Mouse (Mus musculus) stomach, embryonic 16.5 days (tissue): ENCODE data around the gene Tspear. TPM values are rescaled to one million over a fixed set of nuclear protein-coding genes. Genes with fewer than 3 reads are reported as not detected.

Experiments
- ATAC-seq: fragments of 200-750 bp; cut with Nextera tagmentation; 2 replicates; pipeline ENCODE4 v1.8.0; 2017; ENCODE audit warnings: moderate number of reproducible peaks, moderate TSS enrichment; ENCODE audit not compliant: insufficient read depth, low FRiP score
- H3K27ac ChIP-seq: fragments of 300-500 bp; sonication (generic); 2 replicates; pipeline ENCODE4 v1.5.1; 2014; ENCODE audit warnings: low read length
- H3K27me3 ChIP-seq: fragments of 300-500 bp; sonication (generic); 2 replicates; pipeline ENCODE4 v1.6.1; 2014; ENCODE audit warnings: low read length, control low read depth, mixed read lengths; ENCODE audit not compliant: control insufficient read depth, insufficient read depth
- H3K36me3 ChIP-seq: fragments of 300-500 bp; sonication (generic); 2 replicates; pipeline ENCODE4 v1.6.1; 2014; ENCODE audit warnings: low read length; ENCODE audit not compliant: control insufficient read depth, insufficient read depth
- H3K4me1 ChIP-seq: fragments of 300-500 bp; sonication (generic); 2 replicates; pipeline ENCODE4 v1.6.1; 2014; ENCODE audit warnings: low read length, control low read depth, mixed read lengths; ENCODE audit not compliant: control insufficient read depth, insufficient read depth
- H3K4me2 ChIP-seq: fragments of 300-500 bp; sonication (generic); 2 replicates; pipeline ENCODE4 v1.6.1; 2014; ENCODE audit warnings: low read depth, low read length, mixed read lengths
- H3K4me3 ChIP-seq: fragments of 300-500 bp; sonication (generic); replicated peaks from 2 replicates; pipeline ENCODE4 v1.5.1; 2014; ENCODE audit warnings: mild to moderate bottlenecking, low read length
- H3K9ac ChIP-seq: fragments of 300-500 bp; sonication (generic); 2 replicates; pipeline ENCODE4 v1.6.1; 2014; ENCODE audit warnings: low read length
- H3K9me3 ChIP-seq: fragments of 300-500 bp; sonication (generic); replicated peaks from 2 replicates; pipeline ENCODE4 v1.6.1; 2016; ENCODE audit warnings: low read length, control low read depth; ENCODE audit not compliant: control insufficient read depth
- WGBS: fragments of 180-500 bp; shearing (Covaris S2); extraction: QIAGEN DNeasy Blood & Tissue Kit; methylation state at CpG from one replicate; pipeline ENCODE4 v1.1.7; 2014; 5-methylcytosine and 5-hydroxymethylcytosine counted together
- polyA plus RNA-seq: library from polyadenylated mRNA; unstranded; fragments of >200 nt; fragmentation: Nextera tagmentation; extraction: Ambion mirVana; gene quantifications from 2 replicates; pipeline ENCODE4 v1.2.1, GENCODE M21; 2015

Tspear gene
- polyA plus RNA-seq, 1 experiment from 2014 or later = 0.96 TPM

- Histone ChIP-seq H3K27me3 (no peaks in the 10 kb centered on the region), H3K9me3 (no peaks in the 10 kb centered on the region), H3K27ac (no peak overlapping the region), H3K4me2 (0 out of 2 replicates have a peak overlapping the region, but pooled peaks have one; percentile 15), H3K4me3 (no peak overlapping the region), H3K36me3 (no peaks in the 10 kb centered on the region), H3K9ac (no peak overlapping the region), H3K4me1 (no peaks in the 10 kb centered on the region)
- 40% methylated on average over 43 of the region's 43 CpGs for WGBS
- no peak for ATAC-seq
Observed at GRCm38 (mm10) chr10:77663949-77664665, 22.3 kb upstream of the Tspear start.

GRCm38 (mm10) chr10:77666342-77666741 lies 20.0 kb upstream of the Tspear start:
- H3K4me1 ChIP-seq = no peaks in the 10 kb centered on the region
- peak; percentile 27; the same call in 1 of the 2 replicates for ATAC-seq
- H3K9me3 ChIP-seq = no peaks in the 10 kb centered on the region
- no peaks in the 10 kb centered on the region for H3K27me3 ChIP-seq
- H3K9ac ChIP-seq = no peak overlapping the region
- H3K4me3 ChIP-seq = no peak overlapping the region
- 59% methylated on average over 8 of the region's 8 CpGs for WGBS
- no peak overlapping the region for H3K27ac ChIP-seq
- no peaks in the 10 kb centered on the region for H3K36me3 ChIP-seq
- H3K4me2 ChIP-seq = no peak overlapping the region

- Histone ChIP-seq H3K4me1 (no peaks in the 10 kb centered on the region), H3K27me3 (no peaks in the 10 kb centered on the region), H3K27ac (no peak overlapping the region), H3K9ac (no peak overlapping the region), H3K4me2 (no peak overlapping the region), H3K4me3 (no peak overlapping the region), H3K36me3 (no peaks in the 10 kb centered on the region), H3K9me3 (no peaks in the 10 kb centered on the region)
- WGBS = 70% methylated on average over 4 of the region's 4 CpGs
- no peak for ATAC-seq
Observed at GRCm38 (mm10) chr10:77667402-77667801, 19.0 kb upstream of the Tspear start.

- Histone ChIP-seq H3K9ac (no peak overlapping the region), H3K4me2 (no peak overlapping the region), H3K4me1 (no peaks in the 10 kb centered on the region), H3K4me3 (no peak overlapping the region), H3K36me3 (no peaks in the 10 kb centered on the region), H3K27me3 (no peaks in the 10 kb centered on the region), H3K27ac (no peak overlapping the region), H3K9me3 (no peaks in the 10 kb centered on the region)
- no peak for ATAC-seq
- 71% methylated on average over 4 of the region's 4 CpGs for WGBS
Observed at GRCm38 (mm10) chr10:77670710-77671109, 15.7 kb upstream of the Tspear start.

GRCm38 (mm10) chr10:77671519-77671918 lies 14.8 kb upstream of the Tspear start:
- Histone ChIP-seq H3K4me3 (no peak overlapping the region), H3K9me3 (no peaks in the 10 kb centered on the region), H3K9ac (no peak overlapping the region), H3K4me1 (no peaks in the 10 kb centered on the region), H3K27ac (no peak overlapping the region), H3K36me3 (no peaks in the 10 kb centered on the region), H3K4me2 (no peak overlapping the region), H3K27me3 (peaks cover 7% of the 10 kb centered on the region; the same call in 1 of the 2 replicates)
- no peak for ATAC-seq
- WGBS = 28% methylated on average over 4 of the region's 4 CpGs

GRCm38 (mm10) chr10:77673765-77674164 lies 12.6 kb upstream of the Tspear start:
- Histone ChIP-seq H3K27ac (no peak overlapping the region), H3K9me3 (no peaks in the 10 kb centered on the region), H3K9ac (no peak overlapping the region), H3K4me1 (0 out of 2 replicates have a peak, but pooled peaks cover 9% of the 10 kb centered on the region), H3K36me3 (no peaks in the 10 kb centered on the region), H3K27me3 (peaks cover 28% of the 10 kb centered on the region), H3K4me2 (no peak overlapping the region), H3K4me3 (no peak overlapping the region)
- 61% methylated on average over 13 of the region's 13 CpGs for WGBS
- ATAC-seq = no peak

- Histone ChIP-seq H3K9ac (peak overlapping the region; percentile 42; the same call in 1 of the 2 replicates), H3K27me3 (peaks cover 32% of the 10 kb centered on the region), H3K4me2 (peak overlapping the region; percentile 55), H3K4me3 (peak overlapping the region; percentile 37), H3K4me1 (0 out of 2 replicates have a peak, but pooled peaks cover 9% of the 10 kb centered on the region), H3K9me3 (no peaks in the 10 kb centered on the region), H3K27ac (no peak overlapping the region), H3K36me3 (no peaks in the 10 kb centered on the region)
- WGBS = under 1% methylated on average over 35 of the region's 35 CpGs
- ATAC-seq = no peak
Observed at GRCm38 (mm10) chr10:77677562-77677961, 8.8 kb upstream of the Tspear start.

GRCm38 (mm10) chr10:77682994-77683393 lies 3.4 kb upstream of the Tspear start:
- H3K9me3 ChIP-seq = no peaks in the 10 kb centered on the region
- ATAC-seq = no peak
- H3K9ac ChIP-seq = no peak overlapping the region
- H3K4me3 ChIP-seq = no peak overlapping the region
- 74% methylated on average over 7 of the region's 7 CpGs for WGBS
- H3K27me3 ChIP-seq = peaks cover 10% of the 10 kb centered on the region
- peaks cover 4% of the 10 kb centered on the region; the same call in 1 of the 2 replicates for H3K4me1 ChIP-seq
- H3K36me3 ChIP-seq = no peaks in the 10 kb centered on the region
- H3K4me2 ChIP-seq = no peak overlapping the region
- no peak overlapping the region for H3K27ac ChIP-seq

GRCm38 (mm10) chr10:77684181-77684580 lies 2.2 kb upstream of the Tspear start:
- H3K36me3 ChIP-seq = no peaks in the 10 kb centered on the region
- H3K9ac ChIP-seq = no peak overlapping the region
- peaks cover 3% of the 10 kb centered on the region; the same call in 1 of the 2 replicates for H3K4me1 ChIP-seq
- no peak overlapping the region for H3K4me3 ChIP-seq
- ATAC-seq = no peak
- no peak overlapping the region for H3K4me2 ChIP-seq
- 33% methylated on average over 8 of the region's 8 CpGs for WGBS
- H3K9me3 ChIP-seq = no peaks in the 10 kb centered on the region
- peaks cover under 1% of the 10 kb centered on the region; the same call in 1 of the 2 replicates for H3K27me3 ChIP-seq
- H3K27ac ChIP-seq = no peak overlapping the region
